Mouse (Mus musculus) forebrain, postnatal 0 days (tissue): Measurements from ENCODE around the gene Myom1. TPM values are rescaled to one million over a fixed set of nuclear protein-coding genes. Genes with fewer than 3 reads are reported as not detected.

Experiments used
- ATAC-seq: fragments of 200-750 bp; cut with Nextera tagmentation; 2 replicates; pipeline ENCODE4 v1.8.0; 2017; ENCODE audit warnings: mild to moderate bottlenecking, moderate library complexity
- DNase-seq: peaks from one replicate; pipeline ENCODE4 v3.0.0-alpha.2; 2015
- H3K27ac ChIP-seq: fragments of 300-500 bp; sonication (generic); 2 replicates; pipeline ENCODE4 v1.5.1; 2014; ENCODE audit warnings: low read depth, mild to moderate bottlenecking, antibody characterized with exemption, low read length, moderate library complexity, mixed read lengths
- H3K27me3 ChIP-seq: fragments of 300-500 bp; sonication (generic); 2 replicates; pipeline ENCODE4 v1.6.1; 2014; ENCODE audit warnings: mild to moderate bottlenecking, low read length, mixed read lengths; ENCODE audit not compliant: insufficient read depth
- H3K36me3 ChIP-seq: fragments of 300-500 bp; sonication (generic); 2 replicates; pipeline ENCODE4 v1.6.1; 2014; ENCODE audit warnings: mild to moderate bottlenecking, moderate library complexity; ENCODE audit not compliant: insufficient read depth
- H3K4me1 ChIP-seq: fragments of 300-500 bp; sonication (generic); 2 replicates; pipeline ENCODE4 v1.6.1; 2014; ENCODE audit warnings: antibody characterized with exemption; ENCODE audit not compliant: insufficient read depth
- H3K4me2 ChIP-seq: fragments of 300-500 bp; sonication (generic); 2 replicates; pipeline ENCODE4 v1.6.1; 2014; ENCODE audit warnings: low read depth, mild to moderate bottlenecking, moderate library complexity
- H3K4me3 ChIP-seq: fragments of 300-500 bp; sonication (generic); 2 replicates; pipeline ENCODE4 v1.5.1; 2014; ENCODE audit warnings: low read depth, low read length, mixed read lengths
- H3K9ac ChIP-seq: fragments of 300-500 bp; sonication (generic); 2 replicates; pipeline ENCODE4 v1.6.1; 2014; ENCODE audit warnings: mild to moderate bottlenecking
- H3K9me3 ChIP-seq: fragments of 300-500 bp; sonication (generic); 2 replicates; pipeline ENCODE4 v1.6.1; 2016; ENCODE audit warnings: low read length
- CTCF ChIP-seq: sonication (generic); IDR thresholded peaks from 2 replicates; pipeline ENCODE4 v1.5.1; 2016; ENCODE audit warnings: antibody characterized with exemption, control low read depth, low read depth
- WGBS: fragments of 180-500 bp; shearing (Covaris S2); extraction: QIAGEN DNeasy Blood & Tissue Kit; methylation state at CpG from one replicate; pipeline ENCODE4 v1.1.7; 2014; 5-methylcytosine and 5-hydroxymethylcytosine counted together
- polyA plus RNA-seq: library from polyadenylated mRNA; unstranded; fragments of >200 nt; fragmentation: Nextera tagmentation; extraction: Ambion mirVana; gene quantifications from 2 replicates; pipeline ENCODE4 v1.2.1, GENCODE M21; 2015
- total RNA-seq: library from RNA; depleted of rRNA; stranded (reverse); fragments of >200 nt; gene quantifications from 2 replicates; pipeline ENCODE4 v1.2.3, GENCODE M21; 2014

Myom1 gene
- total and polyA plus RNA-seq, 2 experiments from 2014 or later, result 1.2 to 2.0 TPM

- DNase-seq (no peak), ATAC-seq (no peak)
- Histone ChIP-seq H3K4me1 (0 out of 2 replicates have a peak, but pooled peaks cover 4% of the 10 kb centered on the region), H3K4me2 (no peak overlapping the region), H3K4me3 (no peak overlapping the region), H3K36me3 (no peaks in the 10 kb centered on the region), H3K9me3 (no peaks in the 10 kb centered on the region), H3K9ac (no peak overlapping the region), H3K27ac (no peak overlapping the region), H3K27me3 (no peaks in the 10 kb centered on the region)
- TF ChIP-seq CTCF, result no peak
- WGBS, result 87% methylated on average over 5 of the region's 5 CpGs
Measured at GRCm38 (mm10) chr17:71006976-71007375, 4.5 kb downstream of the Myom1 start.

GRCm38 (mm10) chr17:71008676-71009075, 6.2 kb downstream of the Myom1 start:
- H3K36me3 ChIP-seq, result no peaks in the 10 kb centered on the region
- H3K4me3 ChIP-seq, result no peak overlapping the region
- WGBS, result 74% methylated on average over 3 of the region's 3 CpGs
- no peak overlapping the region for H3K9ac ChIP-seq
- no peak for ATAC-seq
- H3K9me3 ChIP-seq, result no peaks in the 10 kb centered on the region
- H3K4me2 ChIP-seq, result no peak overlapping the region
- no peak for TF ChIP-seq CTCF
- H3K27me3 ChIP-seq, result no peaks in the 10 kb centered on the region
- no peaks in the 10 kb centered on the region for H3K4me1 ChIP-seq
- DNase-seq, result no peak
- H3K27ac ChIP-seq, result no peak overlapping the region

GRCm38 (mm10) chr17:71009751-71010150, 7.3 kb downstream of the Myom1 start:
- 70% methylated on average over 1 of the region's 1 CpGs for WGBS
- H3K9ac ChIP-seq, result no peak overlapping the region
- TF ChIP-seq CTCF, result no peak
- no peaks in the 10 kb centered on the region for H3K4me1 ChIP-seq
- H3K27me3 ChIP-seq, result no peaks in the 10 kb centered on the region
- H3K4me2 ChIP-seq, result no peak overlapping the region
- H3K36me3 ChIP-seq, result no peaks in the 10 kb centered on the region
- H3K27ac ChIP-seq, result no peak overlapping the region
- no peak overlapping the region for H3K4me3 ChIP-seq
- no peaks in the 10 kb centered on the region for H3K9me3 ChIP-seq
- no peak for DNase-seq
- no peak for ATAC-seq

- H3K4me2 ChIP-seq, result no peak overlapping the region
- H3K27ac ChIP-seq, result no peak overlapping the region
- no peaks in the 10 kb centered on the region for H3K27me3 ChIP-seq
- 60% methylated on average over 7 of the region's 7 CpGs for WGBS
- H3K9me3 ChIP-seq, result no peaks in the 10 kb centered on the region
- H3K4me3 ChIP-seq, result no peak overlapping the region
- ATAC-seq (peak; percentile 63; the same call in 1 of the 2 replicates), DNase-seq (no peak)
- H3K36me3 ChIP-seq, result no peaks in the 10 kb centered on the region
- no peaks in the 10 kb centered on the region for H3K4me1 ChIP-seq
- TF ChIP-seq CTCF, result no peak
- H3K9ac ChIP-seq, result no peak overlapping the region
Measured at GRCm38 (mm10) chr17:71010646-71011242, 8.3 kb downstream of the Myom1 start.

GRCm38 (mm10) chr17:71011931-71012662, 9.7 kb downstream of the Myom1 start:
- H3K9ac ChIP-seq, result no peak overlapping the region
- TF ChIP-seq CTCF, result no peak
- ATAC-seq (no peak), DNase-seq (no peak)
- WGBS, result 86% methylated on average over 9 of the region's 9 CpGs
- no peaks in the 10 kb centered on the region for H3K36me3 ChIP-seq
- no peak overlapping the region for H3K4me2 ChIP-seq
- no peak overlapping the region for H3K4me3 ChIP-seq
- no peaks in the 10 kb centered on the region for H3K4me1 ChIP-seq
- H3K27ac ChIP-seq, result no peak overlapping the region
- no peaks in the 10 kb centered on the region for H3K9me3 ChIP-seq
- no peaks in the 10 kb centered on the region for H3K27me3 ChIP-seq

GRCm38 (mm10) chr17:71013105-71013504, 10.7 kb downstream of the Myom1 start:
- no peaks in the 10 kb centered on the region for H3K27me3 ChIP-seq
- no peaks in the 10 kb centered on the region for H3K4me1 ChIP-seq
- no peak overlapping the region for H3K9ac ChIP-seq
- H3K4me3 ChIP-seq, result no peak overlapping the region
- no peak for TF ChIP-seq CTCF
- no peaks in the 10 kb centered on the region for H3K36me3 ChIP-seq
- no peak overlapping the region for H3K27ac ChIP-seq
- H3K9me3 ChIP-seq, result no peaks in the 10 kb centered on the region
- H3K4me2 ChIP-seq, result no peak overlapping the region
- DNase-seq (no peak), ATAC-seq (no peak)
- WGBS, result 94% methylated on average over 6 of the region's 6 CpGs

- no peak for TF ChIP-seq CTCF
- Histone ChIP-seq H3K9me3 (no peaks in the 10 kb centered on the region), H3K9ac (no peak overlapping the region), H3K27me3 (no peaks in the 10 kb centered on the region), H3K4me1 (no peaks in the 10 kb centered on the region), H3K4me2 (no peak overlapping the region), H3K27ac (no peak overlapping the region), H3K4me3 (no peak overlapping the region), H3K36me3 (no peaks in the 10 kb centered on the region)
- WGBS, result 48% methylated on average over 5 of the region's 5 CpGs
- ATAC-seq, result no peak
- DNase-seq, result no peak
Measured at GRCm38 (mm10) chr17:71014911-71015310, 12.5 kb downstream of the Myom1 start.
